Mouse (Mus musculus) CH12.LX (cell line): Measurements from ENCODE around the gene H1fx.

Experiments
- CHD2 ChIP-seq: IDR thresholded peaks from 2 replicates; pipeline ENCODE4 v1.6.1; 2011; ENCODE audit warnings: low read length, improper control_type of control experiment
- ETS1 ChIP-seq: conservative IDR thresholded peaks from 2 replicates; pipeline ENCODE4 v1.6.1; 2012; ENCODE audit warnings: low read depth, mild to moderate bottlenecking, inconsistent platforms, low read length, improper control_type of control experiment, moderate library complexity
- GABPA ChIP-seq: IDR thresholded peaks from 2 replicates; pipeline ENCODE4 v1.6.1; 2012; ENCODE audit warnings: low read depth, low read length, improper control_type of control experiment, inconsistent platforms; ENCODE audit not compliant: insufficient replicate concordance
- POLR2A ChIP-seq: IDR thresholded peaks from 2 replicates; pipeline ENCODE4 v1.6.1; 2011; ENCODE audit warnings: low read depth, mild to moderate bottlenecking, improper control_type of control experiment, low read length
- TBP ChIP-seq: conservative IDR thresholded peaks from 2 replicates; pipeline ENCODE4 v1.6.1; 2011; ENCODE audit warnings: low read depth, low read length, improper control_type of control experiment
- UBTF ChIP-seq: IDR thresholded peaks from 2 replicates; pipeline ENCODE4 v1.6.1; 2012; ENCODE audit warnings: low read depth, mild to moderate bottlenecking, inconsistent platforms, low read length, improper control_type of control experiment, moderate library complexity
- ZC3H11A ChIP-seq: IDR thresholded peaks from 2 replicates; pipeline ENCODE4 v1.6.1; 2012; ENCODE audit warnings: low read depth, mild to moderate bottlenecking, inconsistent platforms, low read length, improper control_type of control experiment

DNA sequence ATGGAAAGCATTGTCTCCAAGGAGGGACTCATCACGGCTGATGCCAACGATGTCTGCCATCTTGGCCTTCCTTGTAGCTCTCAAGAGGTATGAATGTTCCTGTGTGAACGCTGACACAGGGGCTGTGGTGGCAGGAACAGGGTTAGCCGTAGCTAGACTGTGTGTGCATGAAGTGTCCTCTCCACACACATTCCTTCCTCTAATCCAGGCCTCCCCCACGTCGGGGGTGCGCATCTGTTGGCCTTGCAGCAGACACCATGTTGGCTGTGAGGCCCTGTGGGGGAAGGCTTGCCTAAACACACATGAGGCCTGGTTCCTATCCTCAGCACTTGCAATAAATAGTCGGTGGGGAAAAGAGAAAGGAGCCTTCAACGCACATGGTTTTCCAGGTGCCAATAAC lies 15.2 kb upstream of the H1fx start:
- TF ChIP-seq CHD2 (no peak), POLR2A (no peak), ZC3H11A (no peak), GABPA (no peak), ETS1 (no peak), TBP (no peak), UBTF (no peak)
